Mouse (Mus musculus): ENCODE measurements around the gene Thbs3. TPM values are rescaled to one million over a fixed set of nuclear protein-coding genes. Genes with fewer than 3 reads are reported as not detected.

Thbs3 gene
- polyA plus RNA-seq, 1 experiment, result 24.2 TPM

DNA sequence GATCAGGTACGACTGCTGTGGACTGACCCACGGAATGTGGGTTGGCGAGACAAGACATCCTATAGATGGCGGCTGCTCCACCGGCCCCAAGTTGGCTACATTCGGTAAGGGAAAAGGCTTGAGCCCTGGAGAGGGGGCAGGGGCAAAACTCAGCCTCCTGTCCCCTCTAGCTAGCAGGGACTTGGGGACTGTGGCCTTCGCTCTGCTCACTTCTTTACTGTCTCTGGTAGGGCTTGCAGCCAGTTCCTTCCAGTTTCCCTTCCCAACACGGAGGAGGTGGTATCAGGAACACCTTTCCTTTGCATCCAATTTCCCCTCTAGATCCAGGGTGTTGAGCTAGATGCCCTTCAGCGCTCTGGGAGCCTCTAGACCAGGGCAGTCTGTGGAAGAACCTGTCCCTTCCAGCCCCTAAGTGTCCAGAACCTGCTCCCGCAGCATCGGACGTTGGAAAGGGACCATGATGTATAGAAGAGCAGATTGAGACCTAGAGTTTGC lies 10.4 kb downstream of the Thbs3 start:
- Histone ChIP-seq H3K27ac (ENCODE audit: insufficient read depth, low read length) (no peak overlapping the region; the same call in 1 of the 2 replicates), H3K4me3 (replicated peaks; ENCODE audit: insufficient read depth, low read depth, low read length) (no peak overlapping the region), H3K4me1 (ENCODE audit: control insufficient read depth, insufficient read depth, low read length) (no peaks in the 10 kb centered on the region), H3K27me3 (ENCODE audit: control insufficient read depth, insufficient read depth, low read length) (no peaks in the 10 kb centered on the region)
- DNase-seq, result no peak
- 46% methylated on average over 12 of the region's 12 CpGs for WGBS
- no peak for TF ChIP-seq POLR2A (IDR thresholded peaks at IDR 0.05; ENCODE audit: borderline replicate concordance, insufficient read depth, low read length)
- no peak for TF ChIP-seq CTCF (IDR thresholded peaks at IDR 0.05; ENCODE audit: borderline replicate concordance, insufficient read depth, low read depth, low read length)

- no peaks in the 10 kb centered on the region for H3K27me3 ChIP-seq (ENCODE audit: control insufficient read depth, insufficient read depth, low read length)
- 66% methylated on average over 4 of the region's 4 CpGs for WGBS
- H3K4me1 ChIP-seq (ENCODE audit: control insufficient read depth, insufficient read depth, low read length), result no peaks in the 10 kb centered on the region
- H3K27ac ChIP-seq (ENCODE audit: insufficient read depth, low read length), result no peak overlapping the region; the same call in 1 of the 2 replicates
- no peak overlapping the region for H3K4me3 ChIP-seq (replicated peaks; ENCODE audit: insufficient read depth, low read depth, low read length)
- DNase-seq, result peak in 1 of 2 experiments; percentile 31
- TF ChIP-seq CTCF (IDR thresholded peaks at IDR 0.05; ENCODE audit: borderline replicate concordance, insufficient read depth, low read depth, low read length) (no peak), POLR2A (IDR thresholded peaks at IDR 0.05; ENCODE audit: borderline replicate concordance, insufficient read depth, low read length) (no peak)
These were observed 10.9 kb downstream of the Thbs3 start for GRCm38 (mm10) chr3:89225918-89226317.

- Histone ChIP-seq H3K4me1 (ENCODE audit: control insufficient read depth, insufficient read depth, low read length) (no peaks in the 10 kb centered on the region), H3K27me3 (ENCODE audit: control insufficient read depth, insufficient read depth, low read length) (no peaks in the 10 kb centered on the region), H3K4me3 (replicated peaks; ENCODE audit: insufficient read depth, low read depth, low read length) (peak overlapping the region; percentile 7), H3K27ac (ENCODE audit: insufficient read depth, low read length) (0 out of 2 replicates have a peak overlapping the region, but pooled peaks have one; percentile 19)
- DNase-seq, result no peak
- TF ChIP-seq CTCF (IDR thresholded peaks at IDR 0.05; ENCODE audit: borderline replicate concordance, insufficient read depth, low read depth, low read length), result no peak
- no peak for TF ChIP-seq POLR2A (IDR thresholded peaks at IDR 0.05; ENCODE audit: borderline replicate concordance, insufficient read depth, low read length)
- 47% methylated on average over 11 of the region's 11 CpGs for WGBS
These were observed 11.4 kb downstream of the Thbs3 start for GRCm38 (mm10) chr3:89226361-89226760.

- Histone ChIP-seq H3K4me3 (replicated peaks; ENCODE audit: insufficient read depth, low read depth, low read length) (peak within 1 kb of the TSS; percentile 38), H3K27me3 (ENCODE audit: control insufficient read depth, insufficient read depth, low read length) (no peaks in the 10 kb centered on the region), H3K27ac (ENCODE audit: insufficient read depth, low read length) (0 out of 2 replicates have a peak within 1 kb of the TSS, but pooled peaks have one; percentile 19), H3K4me1 (ENCODE audit: control insufficient read depth, insufficient read depth, low read length) (peaks cover 4% of the 10 kb centered on the region)
- TF ChIP-seq CTCF (IDR thresholded peaks at IDR 0.05; ENCODE audit: borderline replicate concordance, insufficient read depth, low read depth, low read length), result no peak
- no peak for TF ChIP-seq POLR2A (IDR thresholded peaks at IDR 0.05; ENCODE audit: borderline replicate concordance, insufficient read depth, low read length)
- no peak for DNase-seq
- 23% methylated on average over 21 of the region's 21 CpGs for WGBS
These were observed 11.9 kb downstream of the Thbs3 start, which contains the start of gene Mtx1 for GRCm38 (mm10) chr3:89226900-89227299. TSS of gene Mtx1 (minus strand) at chr3:89227088.

GRCm38 (mm10) chr3:89227307-89228179 lies 12.6 kb downstream of the Thbs3 start:
- Histone ChIP-seq H3K27me3 (ENCODE audit: control insufficient read depth, insufficient read depth, low read length) (no peaks in the 10 kb centered on the region), H3K27ac (ENCODE audit: insufficient read depth, low read length) (no peak overlapping the region), H3K4me3 (replicated peaks; ENCODE audit: insufficient read depth, low read depth, low read length) (peak overlapping the region; percentile 38), H3K4me1 (ENCODE audit: control insufficient read depth, insufficient read depth, low read length) (peaks cover 6% of the 10 kb centered on the region)
- DNase-seq, result peak; percentile 58 to 65
- TF ChIP-seq POLR2A (IDR thresholded peaks at IDR 0.05; ENCODE audit: borderline replicate concordance, insufficient read depth, low read length) (no peak), CTCF (IDR thresholded peaks at IDR 0.05; ENCODE audit: borderline replicate concordance, insufficient read depth, low read depth, low read length) (no peak)
- 13% methylated on average over 41 of the region's 41 CpGs for WGBS

DNA sequence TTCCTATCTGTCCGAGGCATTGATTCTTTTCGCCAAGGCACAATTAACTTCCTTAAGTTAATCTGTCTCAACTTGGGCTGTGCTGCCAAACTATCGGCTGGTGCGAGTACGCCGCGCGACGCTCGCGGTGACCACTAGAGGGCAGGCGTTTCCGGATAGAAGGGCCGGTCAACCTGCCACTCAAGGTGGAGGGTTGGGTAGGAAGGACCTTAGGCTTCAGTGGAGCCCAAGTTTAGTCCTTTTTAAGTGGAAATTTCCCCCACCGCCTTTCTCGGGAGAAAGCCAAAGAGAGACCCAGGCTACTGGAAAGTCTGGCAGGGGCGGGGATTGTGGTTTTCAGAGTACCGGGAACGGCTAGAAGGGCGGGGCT lies 13.2 kb downstream of the Thbs3 start:
- Histone ChIP-seq H3K4me3 (replicated peaks; ENCODE audit: insufficient read depth, low read depth, low read length) (peak overlapping the region; percentile 71), H3K4me1 (ENCODE audit: control insufficient read depth, insufficient read depth, low read length) (peaks cover 6% of the 10 kb centered on the region), H3K27me3 (ENCODE audit: control insufficient read depth, insufficient read depth, low read length) (no peaks in the 10 kb centered on the region), H3K27ac (ENCODE audit: insufficient read depth, low read length) (no peak overlapping the region)
- under 1% methylated on average over 20 of the region's 20 CpGs for WGBS
- peak; percentile 81 to 91 for DNase-seq
- TF ChIP-seq POLR2A (IDR thresholded peaks at IDR 0.05; ENCODE audit: borderline replicate concordance, insufficient read depth, low read length), result no peak
- peak; percentile 86 for TF ChIP-seq CTCF (IDR thresholded peaks at IDR 0.05; ENCODE audit: borderline replicate concordance, insufficient read depth, low read depth, low read length)

DNA sequence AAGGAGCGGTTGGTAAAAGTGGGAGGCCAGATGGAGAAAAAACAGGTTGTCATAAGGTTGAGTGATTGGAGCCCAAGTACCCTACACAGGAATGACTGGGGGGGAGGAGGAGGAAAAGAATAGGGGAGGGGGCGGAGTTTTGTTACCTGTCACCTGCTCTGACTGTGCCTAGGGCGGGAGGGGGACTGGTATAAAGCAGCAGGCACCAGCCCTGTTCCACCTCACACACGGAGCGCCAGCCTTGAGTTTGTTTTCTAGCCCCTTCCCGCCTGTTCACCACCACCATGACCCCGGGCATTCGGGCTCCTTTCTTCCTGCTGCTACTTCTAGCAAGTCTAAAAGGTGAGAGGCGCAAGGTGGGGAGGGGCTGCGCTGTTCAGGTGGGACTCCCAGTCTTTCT lies 13.9 kb downstream of the Thbs3 start, which contains the start of gene Muc1:
Gene Muc1 (plus strand): TSS at position 222 of the 400 bp plus-strand sequence.
- Histone ChIP-seq H3K27me3 (ENCODE audit: control insufficient read depth, insufficient read depth, low read length) (no peaks in the 10 kb centered on the region), H3K27ac (ENCODE audit: insufficient read depth, low read length) (no peak within 1 kb of the TSS), H3K4me1 (ENCODE audit: control insufficient read depth, insufficient read depth, low read length) (peaks cover 10% of the 10 kb centered on the region), H3K4me3 (replicated peaks; ENCODE audit: insufficient read depth, low read depth, low read length) (peak within 1 kb of the TSS; percentile 71)
- no peak for DNase-seq
- 46% methylated on average over 10 of the region's 10 CpGs for WGBS
- TF ChIP-seq POLR2A (IDR thresholded peaks at IDR 0.05; ENCODE audit: borderline replicate concordance, insufficient read depth, low read length) (no peak), CTCF (IDR thresholded peaks at IDR 0.05; ENCODE audit: borderline replicate concordance, insufficient read depth, low read depth, low read length) (no peak)
